Mouse (Mus musculus): Measurements from ENCODE around the gene Abtb2.

DNA sequence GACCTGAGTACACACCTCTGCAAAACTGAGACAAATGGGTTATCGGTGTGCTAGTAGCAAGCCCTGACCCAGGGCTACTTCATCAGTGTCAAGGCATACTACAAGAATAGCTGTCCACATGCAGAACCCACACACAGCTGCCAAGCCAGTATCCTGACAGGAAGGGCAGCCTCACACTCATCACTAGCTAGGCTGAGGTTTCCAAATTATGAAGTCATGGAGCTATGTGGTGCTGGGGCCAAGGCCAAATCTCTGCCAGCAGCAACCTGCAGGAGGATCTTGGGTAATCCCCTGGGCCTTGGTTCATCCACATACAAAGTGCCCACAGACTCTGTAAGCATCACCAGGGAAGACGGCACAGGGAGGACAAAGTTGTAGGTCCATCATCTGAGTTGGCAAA is 177.4 kb downstream of the Abtb2 start:
- no peak for TF ChIP-seq CTCF (IDR thresholded peaks at IDR 0.05; ENCODE audit: extremely low read depth, insufficient read depth, low read length)
- no peak for TF ChIP-seq POLR2A (IDR thresholded peaks at IDR 0.05; ENCODE audit: extremely low read depth, insufficient read depth, low read length)

Data from cortical plate, adult 2 months (tissue).